Mouse (Mus musculus): Measurements from ENCODE around the gene G0s2.

- TF ChIP-seq CTCF (IDR thresholded peaks at IDR 0.05) (no peak), EP300 (IDR thresholded peaks at IDR 0.05; ENCODE audit: insufficient read depth, low read depth, low read length) (no peak)
Measured at GRCm38 (mm10) chr1:193226724-193227522, 46.1 kb downstream of the G0s2 start.
